Mouse (Mus musculus) ES-E14 (cell line): ENCODE data around the gene Pacrg. TPM values are rescaled to one million over a fixed set of nuclear protein-coding genes. Genes with fewer than 3 reads are reported as not detected.

Experiments used
- DNase-seq: peaks from one replicate; pipeline ENCODE4 v3.0.0-alpha.2; 2013; ENCODE audit warnings: low read depth, low spot score
- H3K27ac ChIP-seq: 2 replicates; pipeline ENCODE4 v1.5.1; 2012; ENCODE audit warnings: low read depth, mild to moderate bottlenecking, low read length, moderate library complexity, mixed read lengths; ENCODE audit not compliant: poor library complexity, insufficient read depth, severe bottlenecking
- H3K36me3 ChIP-seq: 2 replicates; pipeline ENCODE4 v1.6.1; 2012; ENCODE audit warnings: mild to moderate bottlenecking, low read length, moderate library complexity, mixed read lengths; ENCODE audit not compliant: control insufficient read depth, poor library complexity, insufficient read depth, severe bottlenecking
- H3K4me1 ChIP-seq, 2 experiments: fragments of 150-350 bp in 1 of 2; sonication (generic) in 1 of 2; 2 replicates each; pipeline ENCODE4 v1.6.1; 2012; ENCODE audit warnings: low read length in 2 of 2, mild to moderate bottlenecking in 1 of 2, mixed read lengths in 1 of 2; ENCODE audit not compliant: control insufficient read depth in 2 of 2, insufficient read depth in 2 of 2, poor library complexity in 1 of 2
- H3K4me3 ChIP-seq, 2 experiments: fragments of 150-350 bp in 1 of 2; sonication (generic) in 1 of 2; 2 replicates each; pipeline ENCODE4 v1.5.1; 2012; ENCODE audit warnings: low read length in 2 of 2, low read depth in 1 of 2, mild to moderate bottlenecking in 1 of 2, mixed read lengths in 1 of 2; ENCODE audit not compliant: insufficient read depth in 1 of 2, poor library complexity in 1 of 2, severe bottlenecking in 1 of 2
- H3K9ac ChIP-seq: 2 replicates; pipeline ENCODE4 v1.6.1; 2012; ENCODE audit warnings: low read depth, mild to moderate bottlenecking, low read length, mixed read lengths; ENCODE audit not compliant: poor library complexity, insufficient read depth, severe bottlenecking
- H3K9me3 ChIP-seq: fragments of 150-350 bp; sonication (generic); 2 replicates; pipeline ENCODE4 v1.6.1; 2012; ENCODE audit warnings: low read depth, mild to moderate bottlenecking, low read length; ENCODE audit not compliant: control insufficient read depth, insufficient read depth
- CHD2 ChIP-seq: IDR thresholded peaks from 2 replicates; pipeline ENCODE4 v1.6.1; 2014; ENCODE audit warnings: mild to moderate bottlenecking, low read depth, low read length, inconsistent platforms
- HCFC1 ChIP-seq: IDR thresholded peaks from 2 replicates; pipeline ENCODE4 v1.6.1; 2012; ENCODE audit warnings: low read length, inconsistent platforms, borderline replicate concordance; ENCODE audit not compliant: insufficient read depth
- MAFK ChIP-seq: IDR thresholded peaks from 2 replicates; pipeline ENCODE4 v1.6.1; 2014; ENCODE audit warnings: mild to moderate bottlenecking, low read depth, low read length, inconsistent platforms; ENCODE audit not compliant: insufficient read depth
- ZC3H11A ChIP-seq: IDR thresholded peaks from 2 replicates; pipeline ENCODE4 v1.6.1; 2012; ENCODE audit warnings: low read depth, mild to moderate bottlenecking, inconsistent platforms, low read length, borderline replicate concordance
- ZNF384 ChIP-seq: IDR thresholded peaks from 2 replicates; pipeline ENCODE4 v1.6.1; 2012; ENCODE audit warnings: low read depth, low read length, inconsistent platforms
- in situ Hi-C, 2 experiments: fragments of 600-800 bp; cut with MboI; formaldehyde crosslinking; loops; one replicate each; pipeline ENCODE4 v1.15.1; 2025; ENCODE audit warnings: low sequenced_read_pairs in 2 of 2, inconsistent platforms in 1 of 2; ENCODE audit not compliant: unreplicated experiment in 2 of 2
- total RNA-seq: library from RNA; depleted of rRNA; stranded (reverse); fragments of 300-350 nt; gene quantifications from 2 replicates; pipeline ENCODE4 v1.2.3, GENCODE M21; 2012

The Pacrg gene
- total RNA-seq, 1 experiment: 0.27 TPM

GRCm38 (mm10) chr17:10564191-10564590 is 275.9 kb downstream of the Pacrg start:
- H3K4me1 ChIP-seq: peaks cover 1 to 10% of the 10 kb centered on the region in 2 experiments; a peak in 3 of 4 replicates
- no peak for DNase-seq
- TF ChIP-seq HCFC1 (no peak), ZC3H11A (no peak), MAFK (no peak), ZNF384 (no peak), CHD2 (no peak)
- H3K9ac ChIP-seq: no peak overlapping the region
- no peaks in the 10 kb centered on the region for H3K9me3 ChIP-seq
- H3K27ac ChIP-seq: no peak overlapping the region
- no peak overlapping the region for H3K4me3 ChIP-seq
- in situ Hi-C loops: no loop called here
- H3K36me3 ChIP-seq: no peaks in the 10 kb centered on the region

- Histone ChIP-seq H3K4me1 (peaks cover 1 to 6% of the 10 kb centered on the region in 2 experiments; a peak in 3 of 4 replicates), H3K9me3 (no peaks in the 10 kb centered on the region), H3K36me3 (no peaks in the 10 kb centered on the region), H3K4me3 (no peak overlapping the region), H3K27ac (no peak overlapping the region), H3K9ac (no peak overlapping the region)
- no peak for DNase-seq
- no peak for TF ChIP-seq ZNF384
- TF ChIP-seq HCFC1: no peak
- no peak for TF ChIP-seq CHD2
- no peak for TF ChIP-seq MAFK
- no peak for TF ChIP-seq ZC3H11A
- in situ Hi-C loops: no loop called here
Observed at GRCm38 (mm10) chr17:10562871-10563270, 277.2 kb downstream of the Pacrg start.

- no peak overlapping the region for H3K27ac ChIP-seq
- DNase-seq: no peak
- no peak overlapping the region for H3K9ac ChIP-seq
- H3K9me3 ChIP-seq: no peaks in the 10 kb centered on the region
- no peaks in the 10 kb centered on the region for H3K36me3 ChIP-seq
- TF ChIP-seq CHD2 (no peak), ZNF384 (no peak), HCFC1 (no peak), ZC3H11A (no peak), MAFK (no peak)
- in situ Hi-C loops: no loop called here
- no peaks in the 10 kb centered on the region for H3K4me1 ChIP-seq
- no peak overlapping the region for H3K4me3 ChIP-seq
Observed at GRCm38 (mm10) chr17:10560053-10560452, 280.1 kb downstream of the Pacrg start.

- Histone ChIP-seq H3K9me3 (no peaks in the 10 kb centered on the region), H3K4me1 (no peaks in the 10 kb centered on the region), H3K9ac (no peak overlapping the region), H3K4me3 (no peak overlapping the region), H3K27ac (no peak overlapping the region), H3K36me3 (no peaks in the 10 kb centered on the region)
- DNase-seq: no peak
- TF ChIP-seq CHD2 (no peak), ZC3H11A (no peak), HCFC1 (no peak), ZNF384 (no peak), MAFK (no peak)
- in situ Hi-C loops: no loop called here
Observed at GRCm38 (mm10) chr17:10558671-10559070, 281.4 kb downstream of the Pacrg start.
